ENCODE assay signal across 12 mouse cellular contexts in genomic region chr2:60825690-60826089, GRCm38 (mm10).
DNase-seq lines count a peak whose midpoint lies in the region; ATAC-seq and TF ChIP-seq lines count a peak whose summit lies in the region.
"Had no signal": no experiment of that assay in that cellular context is flagged by ENCODE, and none has a peak within 500 bp of the region (broad histone marks: within the 10 kb centered on the region; RNA-seq: fewer than 3 reads in every experiment).

No protein-coding gene starts in this region.

- DNase-seq in kidney, adult 9 months: peak; percentile 50
- peak; percentile 26 for DNase-seq in MEL (ENCODE audit: low read depth, low spot score)
- peak; percentile 35 to 37 for DNase-seq in gastrocnemius, adult 8-10 months (ENCODE audit: low spot score in 2 of 2)
- peak; percentile 63 for DNase-seq in lung, postnatal 10 days
- no peak for DNase-seq in embryo, embryonic 9.5 days (ENCODE audit: extremely low spot score)
- DNase-seq in embryo, embryonic 10 days (ENCODE audit: low spot score): no peak
- DNase-seq in frontal cortex, postnatal 14 days (ENCODE audit: low spot score in 2 of 2): no peak
- DNase-seq: thymus, postnatal 4 days had no signal

- no peak overlapping the region for H3K9ac ChIP-seq in kidney, embryonic 16.5 days (replicated peaks; ENCODE audit: low read length)
- H3K9ac ChIP-seq in MEL (ENCODE audit: control insufficient read depth, low read depth, low read length, poor library complexity, severe bottlenecking): no peak overlapping the region
- H3K9ac ChIP-seq: liver, embryonic 12.5 days; midbrain, embryonic 15.5 days had no signal

- H3K27me3 ChIP-seq in kidney, embryonic 16.5 days (ENCODE audit: insufficient read depth, low read length): no peaks in the 10 kb centered on the region
- H3K27me3 ChIP-seq in MEL (ENCODE audit: control insufficient read depth in 1 of 2, insufficient read depth in 2 of 2, low read length in 2 of 2): no peaks in the 10 kb centered on the region
- H3K27me3 ChIP-seq: liver, embryonic 12.5 days; midbrain, embryonic 15.5 days; Patski had no signal

- TF ChIP-seq RAD21 in MEL (IDR thresholded peaks at IDR 0.05; ENCODE audit: low read depth, low read length): no peak

- peaks cover 12% of the 10 kb centered on the region for H3K4me1 ChIP-seq in kidney, embryonic 16.5 days (ENCODE audit: insufficient read depth, low read length)
- H3K4me1 ChIP-seq in MEL (ENCODE audit: control insufficient read depth in 1 of 2, insufficient read depth in 2 of 2, low read length in 2 of 2): no peaks in the 10 kb centered on the region
- H3K4me1 ChIP-seq: midbrain, embryonic 15.5 days had no signal

- H3K27ac ChIP-seq in kidney, embryonic 16.5 days (ENCODE audit: low read length): no peak overlapping the region
- no peak overlapping the region for H3K27ac ChIP-seq in MEL (ENCODE audit: control insufficient read depth, low read depth, low read length)
- H3K27ac ChIP-seq: liver, embryonic 12.5 days; midbrain, embryonic 15.5 days had no signal

- no peak for TF ChIP-seq CTCF in MEL (IDR thresholded peaks at IDR 0.05 in 2 of 3, conservative IDR thresholded peaks at IDR 0.05 in 1 of 3; ENCODE audit: control insufficient read depth in 1 of 3, insufficient read depth in 1 of 3, low read depth in 2 of 3, low read length in 3 of 3, poor library complexity in 1 of 3, severe bottlenecking in 1 of 3)

- H3K4me2 ChIP-seq in kidney, embryonic 16.5 days (replicated peaks; ENCODE audit: low read depth, low read length): no peak overlapping the region
- H3K4me2 ChIP-seq: liver, embryonic 12.5 days; midbrain, embryonic 15.5 days had no signal

- H3K36me3 ChIP-seq in kidney, embryonic 16.5 days (ENCODE audit: insufficient read depth, low read length): no peaks in the 10 kb centered on the region
- H3K36me3 ChIP-seq in MEL (ENCODE audit: control insufficient read depth in 1 of 2, insufficient read depth in 2 of 2, low read length in 2 of 2): no peaks in the 10 kb centered on the region
- H3K36me3 ChIP-seq: liver, embryonic 12.5 days; midbrain, embryonic 15.5 days had no signal

- H3K4me3 ChIP-seq in kidney, embryonic 16.5 days (ENCODE audit: low read length): no peak overlapping the region
- H3K4me3 ChIP-seq in MEL (ENCODE audit: control insufficient read depth in 1 of 2, insufficient read depth in 1 of 2, low read depth in 2 of 2, low read length in 2 of 2): no peak overlapping the region
- H3K4me3 ChIP-seq: liver, embryonic 12.5 days; midbrain, embryonic 15.5 days had no signal

- no peak for TF ChIP-seq EP300 in MEL (IDR thresholded peaks at IDR 0.05; ENCODE audit: low read depth in 1 of 2, low read length in 2 of 2)

- 69% methylated on average over 4 of the region's 4 CpGs for WGBS in kidney, embryonic 16.5 days

- H3K79me2 ChIP-seq in MEL (ENCODE audit: control insufficient read depth, insufficient read depth, low read length, poor library complexity): no peaks in the 10 kb centered on the region

- TF ChIP-seq POLR2A in MEL (IDR thresholded peaks at IDR 0.05; ENCODE audit: control insufficient read depth in 1 of 2, insufficient read depth in 1 of 2, low read depth in 1 of 2, low read length in 2 of 2, poor library complexity in 1 of 2): no peak

- ATAC-seq in kidney, embryonic 16.5 days (ENCODE audit: low FRiP score, low TSS enrichment): no peak
- ATAC-seq: liver, embryonic 12.5 days; midbrain, embryonic 15.5 days; Patski had no signal

- H3K9me3 ChIP-seq in kidney, embryonic 16.5 days (ENCODE audit: low read length): no peaks in the 10 kb centered on the region
- no peaks in the 10 kb centered on the region for H3K9me3 ChIP-seq in MEL (replicated peaks; ENCODE audit: insufficient read depth, low read length)
- H3K9me3 ChIP-seq: liver, embryonic 12.5 days; midbrain, embryonic 15.5 days had no signal

TF ChIP-seq in MEL, 35 proteins besides CTCF, POLR2A, EP300 and RAD21:
- TF ChIP-seq USF1 (IDR thresholded peaks at IDR 0.05; ENCODE audit: low read depth, low read length): no peak
- 0 out of 2 replicates have a peak, but pooled peaks have one; percentile 36 for TF ChIP-seq ZNF384 (IDR thresholded peaks at IDR 0.05; ENCODE audit: low read depth, low read length)
TF ChIP-seq in MEL: peak in this region for 1.

Comparison
In these comparisons a context has a peak if more than half of its experiments do, and no peak if none do; other contexts are left out.
1. DNase-seq: peak in kidney, adult 9 months (single experiment), MEL (single experiment), gastrocnemius, adult 8-10 months (2 of 2) and lung, postnatal 10 days (single experiment); none in embryo, embryonic 9.5 days (single experiment), embryo, embryonic 10 days (single experiment) and frontal cortex, postnatal 14 days (0 of 2).